Mouse (Mus musculus): Measurements from ENCODE around the gene Sprn. TPM values are rescaled to one million over a fixed set of nuclear protein-coding genes. Genes with fewer than 3 reads are reported as not detected.

Gene Sprn
- polyA plus RNA-seq, 2 experiments = 0.14 to 0.24 TPM

DNA sequence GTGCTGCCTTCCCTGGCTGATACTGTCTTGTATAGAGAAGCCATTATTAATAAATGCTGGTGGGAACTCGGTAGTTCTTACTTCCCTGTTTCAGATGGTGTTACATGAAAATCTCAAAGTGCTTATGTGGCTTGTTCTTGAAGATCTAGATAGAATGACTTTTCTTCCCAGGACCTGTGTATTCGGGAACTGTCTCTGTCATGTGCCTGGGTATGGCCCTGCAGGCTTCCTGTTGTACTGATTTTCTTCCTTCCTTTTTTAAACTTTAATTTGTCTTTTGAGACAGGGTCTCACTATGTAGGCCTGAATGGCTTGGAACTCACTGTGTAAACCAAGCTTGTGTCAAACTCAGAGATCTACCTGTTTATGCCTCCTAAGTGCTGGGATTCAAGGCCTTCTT lies 26.8 kb downstream of the Sprn start:
- Histone ChIP-seq H3K36me3 (ENCODE audit: control insufficient read depth, insufficient read depth, low read length) (peaks cover 13% of the 10 kb centered on the region), H3K4me3 (replicated peaks; ENCODE audit: low read length) (no peak overlapping the region), H3K9me3 (ENCODE audit: control insufficient read depth, low read length) (no peaks in the 10 kb centered on the region), H3K4me1 (ENCODE audit: control insufficient read depth, insufficient read depth, low read length) (peaks cover 5% of the 10 kb centered on the region; the same call in 1 of the 2 replicates), H3K27me3 (ENCODE audit: control insufficient read depth, insufficient read depth, low read length) (no peaks in the 10 kb centered on the region), H3K4me2 (replicated peaks; ENCODE audit: low read depth, low read length, severe bottlenecking) (no peak overlapping the region), H3K9ac (ENCODE audit: low read depth, low read length, severe bottlenecking) (no peak overlapping the region), H3K27ac (replicated peaks; ENCODE audit: low read depth, low read length) (no peak overlapping the region)
- 87% methylated on average over 2 of the region's 2 CpGs for whole genome bisulfite sequencing
- ATAC-seq (ENCODE audit: low FRiP score, low read depth) (no peak), DNase-seq (ENCODE audit: low spot score) (no peak)
- no peak for TF ChIP-seq POLR2A (IDR thresholded peaks at IDR 0.05; ENCODE audit: borderline replicate concordance, extremely low read depth, insufficient read depth, insufficient read length)

DNA sequence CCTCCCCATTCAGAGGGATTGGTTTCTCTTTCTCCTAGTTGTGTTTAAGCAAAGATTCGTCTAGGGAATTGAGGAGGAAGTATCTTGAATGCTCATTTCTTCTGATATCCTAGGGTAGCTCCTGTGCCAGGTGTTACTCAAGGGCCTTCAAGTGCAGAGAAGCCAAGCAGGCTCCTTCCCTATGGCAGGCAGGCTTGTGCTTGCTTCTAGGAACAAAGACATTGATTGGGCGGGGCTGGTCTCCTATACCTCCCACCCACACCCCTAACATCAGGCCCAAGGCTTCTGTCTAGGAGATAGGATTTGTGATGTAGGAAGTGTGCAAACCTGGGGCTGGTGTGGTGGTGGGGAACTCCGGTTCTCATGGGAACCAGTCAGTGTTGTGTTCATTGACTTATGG lies 27.7 kb downstream of the Sprn start:
- H3K27me3 ChIP-seq (ENCODE audit: control insufficient read depth, insufficient read depth, low read length) = no peaks in the 10 kb centered on the region
- peaks cover 5% of the 10 kb centered on the region; the same call in 1 of the 2 replicates for H3K4me1 ChIP-seq (ENCODE audit: control insufficient read depth, insufficient read depth, low read length)
- no peak overlapping the region for H3K9ac ChIP-seq (ENCODE audit: low read depth, low read length, severe bottlenecking)
- 81% methylated on average over 3 of the region's 3 CpGs for WGBS
- H3K4me3 ChIP-seq (replicated peaks; ENCODE audit: low read length) = no peak overlapping the region
- no peaks in the 10 kb centered on the region for H3K9me3 ChIP-seq (ENCODE audit: control insufficient read depth, low read length)
- no peak overlapping the region for H3K4me2 ChIP-seq (replicated peaks; ENCODE audit: low read depth, low read length, severe bottlenecking)
- ATAC-seq (ENCODE audit: low FRiP score, low read depth) (no peak), DNase-seq (ENCODE audit: low spot score) (no peak)
- no peak for TF ChIP-seq POLR2A (IDR thresholded peaks at IDR 0.05; ENCODE audit: borderline replicate concordance, extremely low read depth, insufficient read depth, insufficient read length)
- peaks cover 13% of the 10 kb centered on the region for H3K36me3 ChIP-seq (ENCODE audit: control insufficient read depth, insufficient read depth, low read length)
- H3K27ac ChIP-seq (replicated peaks; ENCODE audit: low read depth, low read length) = no peak overlapping the region

GRCm38 (mm10) chr7:140126022-140126350 lies 28.7 kb downstream of the Sprn start:
- ATAC-seq (ENCODE audit: low FRiP score, low read depth) (no peak), DNase-seq (ENCODE audit: low spot score) (no peak)
- peaks cover 13% of the 10 kb centered on the region for H3K36me3 ChIP-seq (ENCODE audit: control insufficient read depth, insufficient read depth, low read length)
- no peak for TF ChIP-seq POLR2A (IDR thresholded peaks at IDR 0.05; ENCODE audit: borderline replicate concordance, extremely low read depth, insufficient read depth, insufficient read length)
- H3K4me1 ChIP-seq (ENCODE audit: control insufficient read depth, insufficient read depth, low read length) = peaks cover 5% of the 10 kb centered on the region; the same call in 1 of the 2 replicates
- 5% methylated on average over 5 of the region's 5 CpGs for WGBS
- H3K27ac ChIP-seq (replicated peaks; ENCODE audit: low read depth, low read length) = no peak overlapping the region
- H3K9me3 ChIP-seq (ENCODE audit: control insufficient read depth, low read length) = no peaks in the 10 kb centered on the region
- H3K9ac ChIP-seq (ENCODE audit: low read depth, low read length, severe bottlenecking) = peak overlapping the region; percentile 61
- no peaks in the 10 kb centered on the region for H3K27me3 ChIP-seq (ENCODE audit: control insufficient read depth, insufficient read depth, low read length)
- H3K4me3 ChIP-seq (replicated peaks; ENCODE audit: low read length) = peak overlapping the region; percentile 55
- H3K4me2 ChIP-seq (replicated peaks; ENCODE audit: low read depth, low read length, severe bottlenecking) = peak overlapping the region; percentile 89

GRCm38 (mm10) chr7:140125278-140126021 lies 29.2 kb downstream of the Sprn start:
- Histone ChIP-seq H3K4me1 (ENCODE audit: control insufficient read depth, insufficient read depth, low read length) (peaks cover 5% of the 10 kb centered on the region; the same call in 1 of the 2 replicates), H3K9me3 (ENCODE audit: control insufficient read depth, low read length) (no peaks in the 10 kb centered on the region), H3K27me3 (ENCODE audit: control insufficient read depth, insufficient read depth, low read length) (no peaks in the 10 kb centered on the region), H3K4me3 (replicated peaks; ENCODE audit: low read length) (peak overlapping the region; percentile 55), H3K27ac (replicated peaks; ENCODE audit: low read depth, low read length) (no peak overlapping the region; the same call in 1 of the 2 replicates), H3K36me3 (ENCODE audit: control insufficient read depth, insufficient read depth, low read length) (peaks cover 11% of the 10 kb centered on the region), H3K9ac (ENCODE audit: low read depth, low read length, severe bottlenecking) (peak overlapping the region; percentile 61), H3K4me2 (replicated peaks; ENCODE audit: low read depth, low read length, severe bottlenecking) (peak overlapping the region; percentile 89)
- DNase-seq (ENCODE audit: low spot score) (peak; percentile 89), ATAC-seq (ENCODE audit: low FRiP score, low read depth) (peak; percentile 99)
- WGBS = 2% methylated on average over 34 of the region's 40 CpGs
- TF ChIP-seq POLR2A (IDR thresholded peaks at IDR 0.05; ENCODE audit: borderline replicate concordance, extremely low read depth, insufficient read depth, insufficient read length) = no peak

- H3K9ac ChIP-seq (ENCODE audit: low read depth, low read length, severe bottlenecking) = no peak overlapping the region
- WGBS = 100% methylated on average over 1 of the region's 1 CpGs
- H3K4me1 ChIP-seq (ENCODE audit: control insufficient read depth, insufficient read depth, low read length) = peaks cover 5% of the 10 kb centered on the region; the same call in 1 of the 2 replicates
- H3K27ac ChIP-seq (replicated peaks; ENCODE audit: low read depth, low read length) = no peak overlapping the region
- H3K4me3 ChIP-seq (replicated peaks; ENCODE audit: low read length) = no peak overlapping the region
- ATAC-seq (ENCODE audit: low FRiP score, low read depth) (no peak), DNase-seq (ENCODE audit: low spot score) (no peak)
- no peaks in the 10 kb centered on the region for H3K9me3 ChIP-seq (ENCODE audit: control insufficient read depth, low read length)
- H3K36me3 ChIP-seq (ENCODE audit: control insufficient read depth, insufficient read depth, low read length) = 0 out of 2 replicates have a peak, but pooled peaks cover under 1% of the 10 kb centered on the region
- TF ChIP-seq POLR2A (IDR thresholded peaks at IDR 0.05; ENCODE audit: borderline replicate concordance, extremely low read depth, insufficient read depth, insufficient read length) = no peak
- no peak overlapping the region for H3K4me2 ChIP-seq (replicated peaks; ENCODE audit: low read depth, low read length, severe bottlenecking)
- no peaks in the 10 kb centered on the region for H3K27me3 ChIP-seq (ENCODE audit: control insufficient read depth, insufficient read depth, low read length)
Observed at GRCm38 (mm10) chr7:140124382-140124781, 30.3 kb downstream of the Sprn start.

All from limb, embryonic 14.5 days (tissue).